Mouse (Mus musculus) liver, postnatal 0 days (tissue): Measurements from ENCODE around the gene Palm3.

Experiments
- CTCF ChIP-seq: sonication (generic); IDR thresholded peaks from 2 replicates; pipeline ENCODE4 v1.5.1; 2016; ENCODE audit warnings: antibody characterized with exemption, low read depth
- EP300 ChIP-seq: IDR thresholded peaks from 2 replicates; pipeline ENCODE4 v1.6.1; 2016; ENCODE audit warnings: antibody characterized with exemption, low read depth, mild to moderate bottlenecking

DNA sequence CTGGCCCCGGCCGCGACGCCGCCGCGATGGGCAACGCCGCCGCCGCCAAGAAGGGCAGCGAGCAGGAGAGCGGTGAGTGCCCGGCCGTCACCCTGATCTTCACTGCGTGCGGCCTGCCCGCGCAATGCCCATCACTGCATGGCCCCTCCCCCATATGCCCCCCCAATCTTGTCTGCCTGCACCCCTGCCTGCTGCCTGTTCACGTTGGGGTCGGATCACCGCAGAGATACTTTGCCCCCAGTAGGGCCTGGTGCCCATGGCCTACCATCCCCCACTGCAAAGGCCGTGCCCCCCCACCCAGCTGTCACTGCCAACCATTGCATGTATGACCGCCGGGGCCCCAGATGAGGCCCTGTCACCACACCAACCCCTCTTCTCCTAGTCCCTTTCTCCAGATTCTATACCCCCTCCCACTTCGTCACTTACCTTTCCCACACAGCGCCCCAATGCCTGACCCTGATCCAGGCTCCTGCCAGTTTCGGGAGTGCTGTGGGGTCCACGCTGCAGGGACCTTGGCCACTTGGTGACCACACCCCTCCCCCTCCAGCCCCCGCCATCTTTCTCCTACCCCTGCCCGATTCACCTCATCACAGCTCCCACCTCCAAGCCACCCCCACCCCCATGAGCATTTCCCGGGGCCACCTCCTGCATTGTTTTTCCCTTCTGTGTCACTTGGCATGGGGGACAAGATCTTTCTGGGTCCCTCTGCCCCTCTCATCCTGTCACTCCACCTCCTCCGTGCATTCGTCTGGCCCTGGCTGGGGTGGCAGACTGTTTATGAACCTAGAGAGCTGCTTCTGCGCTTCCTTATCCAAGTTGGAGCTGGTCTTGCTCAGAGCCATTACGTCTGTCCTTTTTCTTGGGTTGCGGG is 47.9 kb upstream of the Palm3 start:
- TF ChIP-seq CTCF (no peak), EP300 (no peak)
